Comparison of ENCODE assay signal across 18 mouse cellular contexts in the genomic region with DNA sequence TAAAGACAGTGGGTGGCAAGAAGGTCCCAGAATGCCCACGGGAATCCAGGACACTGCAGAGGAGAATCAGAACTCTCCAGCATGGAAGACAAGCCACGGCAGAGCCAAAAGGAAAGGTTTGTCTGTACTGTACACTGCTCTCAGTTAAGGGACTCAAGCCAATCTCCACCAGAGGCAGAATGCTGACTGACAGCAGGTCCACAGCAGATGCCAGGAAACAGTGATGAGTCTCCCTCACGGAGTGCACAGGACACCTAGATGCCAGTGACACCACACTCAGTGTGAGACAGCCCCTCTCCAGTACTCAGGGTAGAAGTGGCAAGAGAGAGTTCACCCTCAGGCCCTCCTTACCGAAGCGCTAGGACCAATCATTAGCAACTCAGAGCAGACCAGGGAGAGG.
"Had no signal": no experiment of that assay in that cellular context is flagged by ENCODE, and none has a peak within 500 bp of the region (broad histone marks: within the 10 kb centered on the region; RNA-seq: fewer than 3 reads in every experiment).

No protein-coding gene starts in this region.

- H3K4me1 ChIP-seq: midbrain, embryonic 10.5 days; midbrain, embryonic 13.5 days; neural tube, embryonic 13.5 days; neural tube, embryonic 15.5 days had no signal

- H3K4me3 ChIP-seq: midbrain, embryonic 10.5 days; midbrain, embryonic 13.5 days; myocyte; neural tube, embryonic 13.5 days; neural tube, embryonic 15.5 days had no signal

- ATAC-seq: midbrain, embryonic 13.5 days; midbrain, embryonic 16.5 days had no signal

- H3K27me3 ChIP-seq: midbrain, embryonic 13.5 days; neural tube, embryonic 13.5 days; neural tube, embryonic 15.5 days had no signal

- DNase-seq: lung, adult 18-20 months; lung, embryonic 14.5 days; lung, postnatal 10 days; lung, postnatal 4 days; retina, postnatal 1 day; right cerebral cortex, adult 18-20 months; right cerebral cortex, postnatal 25 days; right cerebral cortex, postnatal 4 days; spleen, adult 18-20 months; thymus, adult 18-20 months; thymus, postnatal 14 days; thymus, postnatal 36 days had no signal

- H3K9me3 ChIP-seq: midbrain, embryonic 10.5 days; midbrain, embryonic 13.5 days; neural tube, embryonic 13.5 days; neural tube, embryonic 15.5 days had no signal

- H3K4me2 ChIP-seq: lung, embryonic 14.5 days; midbrain, embryonic 13.5 days; neural tube, embryonic 13.5 days; neural tube, embryonic 15.5 days had no signal

- H3K27ac ChIP-seq: midbrain, embryonic 10.5 days; midbrain, embryonic 13.5 days; neural tube, embryonic 13.5 days; neural tube, embryonic 15.5 days had no signal

- H3K9ac ChIP-seq: lung, embryonic 14.5 days; midbrain, embryonic 13.5 days; neural tube, embryonic 13.5 days; neural tube, embryonic 15.5 days had no signal
